Mouse (Mus musculus) limb, embryonic 14.5 days (tissue): ENCODE results near the gene Bach2. TPM values are rescaled to one million over a fixed set of nuclear protein-coding genes. Genes with fewer than 3 reads are reported as not detected.

Source experiments
- ATAC-seq: fragments of 200-750 bp; cut with Nextera tagmentation; 2 replicates; pipeline ENCODE4 v1.8.0; 2017; ENCODE audit warnings: low read depth, moderate number of reproducible peaks, moderate TSS enrichment; ENCODE audit not compliant: low FRiP score
- DNase-seq: peaks from one replicate; pipeline ENCODE4 v3.0.0-alpha.2; 2015; ENCODE audit warnings: low spot score
- H3K27ac ChIP-seq: fragments of 300-500 bp; sonication (generic); replicated peaks from 2 replicates; pipeline ENCODE4 v1.5.1; 2014; ENCODE audit warnings: low read depth, mild to moderate bottlenecking, low read length, moderate library complexity, mixed read lengths
- H3K27me3 ChIP-seq: fragments of 300-500 bp; sonication (generic); 2 replicates; pipeline ENCODE4 v1.6.1; 2014; ENCODE audit warnings: low read length, mixed read lengths; ENCODE audit not compliant: control insufficient read depth, insufficient read depth
- H3K36me3 ChIP-seq: fragments of 300-500 bp; sonication (generic); 2 replicates; pipeline ENCODE4 v1.6.1; 2014; ENCODE audit warnings: mild to moderate bottlenecking, low read length, moderate library complexity, mixed read lengths; ENCODE audit not compliant: control insufficient read depth, insufficient read depth
- H3K4me1 ChIP-seq: fragments of 300-500 bp; sonication (generic); 2 replicates; pipeline ENCODE4 v1.6.1; 2014; ENCODE audit warnings: antibody characterized with exemption, low read length, mixed read lengths; ENCODE audit not compliant: control insufficient read depth, insufficient read depth
- H3K4me2 ChIP-seq: fragments of 300-500 bp; sonication (generic); replicated peaks from 2 replicates; pipeline ENCODE4 v1.6.1; 2014; ENCODE audit warnings: low read depth, mild to moderate bottlenecking, low read length, moderate library complexity; ENCODE audit not compliant: severe bottlenecking
- H3K4me3 ChIP-seq: fragments of 300-500 bp; sonication (generic); replicated peaks from 2 replicates; pipeline ENCODE4 v1.5.1; 2014; ENCODE audit warnings: low read length
- H3K9ac ChIP-seq: fragments of 300-500 bp; sonication (generic); 2 replicates; pipeline ENCODE4 v1.6.1; 2014; ENCODE audit warnings: mild to moderate bottlenecking, low read depth, low read length, moderate library complexity; ENCODE audit not compliant: severe bottlenecking
- H3K9me3 ChIP-seq: fragments of 300-500 bp; sonication (generic); 2 replicates; pipeline ENCODE4 v1.6.1; 2016; ENCODE audit warnings: low read length; ENCODE audit not compliant: control insufficient read depth
- POLR2A ChIP-seq: fragments of 200-500 bp; IDR thresholded peaks from 2 replicates; pipeline ENCODE4 v1.8.0; 2012; ENCODE audit warnings: inconsistent platforms, mild to moderate bottlenecking, moderate library complexity, borderline replicate concordance; ENCODE audit not compliant: insufficient read depth, insufficient read length; ENCODE audit errors: extremely low read depth
- WGBS: fragments of 180-500 bp; shearing (Covaris S2); extraction: QIAGEN DNeasy Blood & Tissue Kit; methylation state at CpG from one replicate; pipeline ENCODE4 v1.1.7; 2014; 5-methylcytosine and 5-hydroxymethylcytosine counted together
- polyA plus RNA-seq, 2 experiments: library from polyadenylated mRNA; depleted of rRNA in 1 of 2; stranded (reverse) in 1 of 2; unstranded in 1 of 2; fragments of >200 nt; fragmentation: Nextera tagmentation in 1 of 2; extraction: Ambion mirVana in 1 of 2; gene quantifications; 2 replicates each; pipeline versions ENCODE4 v1.2.1 to v1.2.3; 2012 to 2014

The Bach2 gene
- polyA plus RNA-seq, 2 experiments: 6.0 to 9.6 TPM

GRCm38 (mm10) chr4:32432271-32432781, 193.7 kb downstream of the Bach2 start:
- Histone ChIP-seq H3K9ac (no peak overlapping the region), H3K36me3 (no peaks in the 10 kb centered on the region), H3K27ac (no peak overlapping the region), H3K4me1 (peaks cover 6% of the 10 kb centered on the region; the same call in 1 of the 2 replicates), H3K4me2 (no peak overlapping the region), H3K9me3 (no peaks in the 10 kb centered on the region), H3K27me3 (no peaks in the 10 kb centered on the region), H3K4me3 (no peak overlapping the region)
- TF ChIP-seq POLR2A: no peak
- ATAC-seq: no peak
- DNase-seq: no peak
- WGBS: 33% methylated on average over 10 of the region's 10 CpGs

GRCm38 (mm10) chr4:32432945-32433344, 194.3 kb downstream of the Bach2 start:
- Histone ChIP-seq H3K27ac (no peak overlapping the region), H3K27me3 (no peaks in the 10 kb centered on the region), H3K9me3 (no peaks in the 10 kb centered on the region), H3K4me1 (peaks cover 6% of the 10 kb centered on the region; the same call in 1 of the 2 replicates), H3K36me3 (no peaks in the 10 kb centered on the region), H3K9ac (no peak overlapping the region), H3K4me3 (no peak overlapping the region), H3K4me2 (no peak overlapping the region)
- TF ChIP-seq POLR2A: no peak
- ATAC-seq: no peak
- no peak for DNase-seq
- 64% methylated on average over 6 of the region's 6 CpGs for WGBS

DNA sequence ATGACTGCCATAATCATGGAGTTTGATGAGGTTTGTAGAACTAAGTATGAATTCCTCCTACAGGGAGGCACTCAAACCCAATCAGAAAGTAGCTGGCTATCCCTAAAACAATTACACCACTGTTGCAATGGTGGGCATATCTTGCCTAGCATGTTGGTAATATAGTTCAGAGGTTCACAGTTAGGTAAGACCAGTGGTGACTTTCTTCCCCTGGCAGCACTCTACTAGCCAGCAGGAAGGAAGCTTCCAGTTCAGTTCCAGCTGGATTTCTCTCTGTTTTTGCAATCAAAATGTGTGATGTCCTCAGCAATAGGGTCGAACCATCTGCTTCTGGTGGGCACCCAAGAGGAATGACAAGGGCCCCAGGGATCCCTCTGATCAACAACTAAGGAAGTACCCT, 196.0 kb downstream of the Bach2 start:
- Histone ChIP-seq H3K4me2 (no peak overlapping the region), H3K36me3 (no peaks in the 10 kb centered on the region), H3K27me3 (no peaks in the 10 kb centered on the region), H3K9ac (no peak overlapping the region), H3K4me3 (no peak overlapping the region), H3K9me3 (no peaks in the 10 kb centered on the region), H3K4me1 (peaks cover 6% of the 10 kb centered on the region; the same call in 1 of the 2 replicates), H3K27ac (no peak overlapping the region)
- WGBS: 89% methylated on average over 1 of the region's 1 CpGs
- no peak for DNase-seq
- no peak for ATAC-seq
- no peak for TF ChIP-seq POLR2A

DNA sequence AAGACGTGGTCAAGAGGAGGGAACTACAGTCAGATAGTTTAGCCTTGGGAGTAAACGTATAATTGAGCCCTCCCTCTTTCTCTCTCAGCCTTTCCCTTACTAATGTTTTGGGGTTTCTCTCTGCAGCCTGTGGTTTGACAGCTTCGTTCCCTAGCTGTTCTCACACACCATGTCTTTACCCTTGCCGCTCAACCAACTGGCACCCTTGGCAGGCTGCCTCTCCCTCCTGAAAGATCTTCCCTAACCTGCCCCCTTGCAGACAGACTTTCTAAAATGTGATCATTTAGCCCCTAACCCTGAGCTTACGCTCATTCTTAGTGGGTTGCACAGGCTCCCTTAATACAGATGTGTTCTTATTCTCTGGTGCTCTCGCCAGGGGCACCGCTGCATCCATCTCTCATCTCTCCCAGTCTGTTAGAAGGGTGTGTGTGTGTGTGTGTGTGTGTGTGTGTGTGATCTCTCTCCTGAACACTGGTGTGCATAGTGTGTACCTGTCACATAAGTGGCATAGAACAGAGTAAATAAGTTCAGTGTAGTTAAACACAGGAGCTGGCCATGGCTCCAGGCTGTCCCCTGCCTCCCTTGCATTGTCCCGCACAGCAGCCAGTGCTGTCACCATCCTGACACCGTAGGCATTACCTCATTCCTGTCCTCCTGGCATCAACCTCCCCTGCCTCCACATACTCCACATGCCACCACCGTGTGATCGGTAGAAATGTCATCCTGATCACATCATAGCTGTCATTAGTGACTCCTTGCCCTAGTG, 201.6 kb downstream of the Bach2 start:
- DNase-seq: no peak
- H3K27me3 ChIP-seq: no peaks in the 10 kb centered on the region
- no peak for TF ChIP-seq POLR2A
- no peak for ATAC-seq
- H3K27ac ChIP-seq: no peak overlapping the region
- H3K4me2 ChIP-seq: no peak overlapping the region
- no peaks in the 10 kb centered on the region for H3K4me1 ChIP-seq
- H3K9ac ChIP-seq: no peak overlapping the region
- no peaks in the 10 kb centered on the region for H3K36me3 ChIP-seq
- no peak overlapping the region for H3K4me3 ChIP-seq
- H3K9me3 ChIP-seq: no peaks in the 10 kb centered on the region
- WGBS: 85% methylated on average over 11 of the region's 11 CpGs

GRCm38 (mm10) chr4:32440740-32441072, 202.1 kb downstream of the Bach2 start:
- DNase-seq (no peak), ATAC-seq (no peak)
- no peak for TF ChIP-seq POLR2A
- Histone ChIP-seq H3K4me1 (no peaks in the 10 kb centered on the region), H3K36me3 (no peaks in the 10 kb centered on the region), H3K4me3 (no peak overlapping the region), H3K4me2 (no peak overlapping the region), H3K27me3 (no peaks in the 10 kb centered on the region), H3K27ac (no peak overlapping the region), H3K9me3 (no peaks in the 10 kb centered on the region), H3K9ac (no peak overlapping the region)
- WGBS: 86% methylated on average over 6 of the region's 6 CpGs

GRCm38 (mm10) chr4:32444671-32445196, 206.1 kb downstream of the Bach2 start:
- ATAC-seq (no peak), DNase-seq (no peak)
- no peak for TF ChIP-seq POLR2A
- 92% methylated on average over 1 of the region's 1 CpGs for WGBS
- Histone ChIP-seq H3K4me2 (no peak overlapping the region), H3K9me3 (no peaks in the 10 kb centered on the region), H3K27ac (no peak overlapping the region), H3K4me1 (no peaks in the 10 kb centered on the region), H3K4me3 (no peak overlapping the region), H3K36me3 (no peaks in the 10 kb centered on the region), H3K27me3 (no peaks in the 10 kb centered on the region), H3K9ac (no peak overlapping the region)
